Mouse (Mus musculus) c-Kit-positive CD71-positive TER-119-positive erythroid progenitor cells, embryonic 14.5 days (primary cell): Measurements from ENCODE around the gene Rnf26.

Source experiments
- DNase-seq: peaks from one replicate; pipeline ENCODE4 v3.0.0-alpha.2; 2013; ENCODE audit warnings: low spot score

The Rnf26 gene

GRCm38 (mm10) chr9:44113105-44113789 is at the start of gene Rnf26, which contains the start of gene Gm49380:
Gene Rnf26, minus strand, starts transcription at chr9:44113517.
Gene Gm49380, minus strand, starts transcription at chr9:44113500.
- peak; percentile 98 for DNase-seq

GRCm38 (mm10) chr9:44159886-44160285 is 46.6 kb upstream of the Rnf26 start:
- DNase-seq, result no peak

- DNase-seq, result no peak
Observed at GRCm38 (mm10) chr9:44147290-44147689, 34.0 kb upstream of the Rnf26 start.

GRCm38 (mm10) chr9:44144718-44145060 is 31.4 kb upstream of the Rnf26 start:
- DNase-seq, result no peak

- no peak for DNase-seq
Observed at GRCm38 (mm10) chr9:44144023-44144717, 30.9 kb upstream of the Rnf26 start.

GRCm38 (mm10) chr9:44143421-44143820 is 30.1 kb upstream of the Rnf26 start:
- DNase-seq, result no peak

GRCm38 (mm10) chr9:44141951-44142350 is 28.6 kb upstream of the Rnf26 start:
- DNase-seq, result no peak

GRCm38 (mm10) chr9:44137846-44138245 is 24.5 kb upstream of the Rnf26 start:
- DNase-seq, result no peak

GRCm38 (mm10) chr9:44135731-44136411 is 22.6 kb upstream of the Rnf26 start:
- no peak for DNase-seq

GRCm38 (mm10) chr9:44134851-44135730 is 21.8 kb upstream of the Rnf26 start:
- no peak for DNase-seq

- no peak for DNase-seq
Observed at GRCm38 (mm10) chr9:44134101-44134850, 21.0 kb upstream of the Rnf26 start, which contains the start of gene Mcam. Gene Mcam, plus strand, starts transcription at chr9:44134469.

GRCm38 (mm10) chr9:44133287-44133686 is 20.0 kb upstream of the Rnf26 start:
- no peak for DNase-seq

- DNase-seq, result no peak
Observed at GRCm38 (mm10) chr9:44132200-44132599, 18.9 kb upstream of the Rnf26 start.

- no peak for DNase-seq
Observed at GRCm38 (mm10) chr9:44131276-44131590, 17.9 kb upstream of the Rnf26 start.

- no peak for DNase-seq
Observed at GRCm38 (mm10) chr9:44130581-44131275, 17.4 kb upstream of the Rnf26 start.

GRCm38 (mm10) chr9:44130034-44130433 is 16.7 kb upstream of the Rnf26 start:
- no peak for DNase-seq

GRCm38 (mm10) chr9:44129633-44130032 is 16.3 kb upstream of the Rnf26 start:
- DNase-seq, result no peak

GRCm38 (mm10) chr9:44127351-44127801 is 14.1 kb upstream of the Rnf26 start:
- DNase-seq, result no peak

- no peak for DNase-seq
Observed at GRCm38 (mm10) chr9:44126746-44127145, 13.4 kb upstream of the Rnf26 start.

- DNase-seq, result peak; percentile 82
Observed at GRCm38 (mm10) chr9:44125546-44126428, 12.5 kb upstream of the Rnf26 start.
